Mouse (Mus musculus) cerebellum, adult 9-11 months (tissue): ENCODE measurements at regions not wholly inside any gene's neighbourhood (a gene's known extent, or its start where the extent isn't known, plus 50 kb on each side); places are given as distances from the start of the nearest gene placed in this dataset.
A peak's percentile ranks its signal among the peaks of the same experiment; 100 is the strongest.
"Not testable (repeated sequence)": the region's sequence is repeated elsewhere in the genome, so short reads cannot be mapped to it uniquely, and the experiment has no call there.

Source experiments
- DNase-seq: peaks from one replicate; pipeline ENCODE4 v3.0.0; 2022

- DNase-seq, result no peak
Observed at GRCm38 (mm10) chr15:91916946-91917345, 78.9 kb downstream of the Smgc start.

GRCm38 (mm10) chr15:91917877-91918276, 79.8 kb downstream of the Smgc start:
- DNase-seq, result peak; percentile 38

- no peak for DNase-seq
Observed at GRCm38 (mm10) chr15:91924542-91924941, 86.5 kb downstream of the Smgc start.

GRCm38 (mm10) chr15:91927492-91927891, 89.4 kb downstream of the Smgc start:
- no peak for DNase-seq

GRCm38 (mm10) chr15:91928511-91928910, 90.4 kb downstream of the Smgc start:
- DNase-seq, result no peak

GRCm38 (mm10) chr15:91957273-91957672, 93.7 kb upstream of the Cntn1 start:
- DNase-seq, result no peak

GRCm38 (mm10) chr15:91965172-91965571, 85.8 kb upstream of the Cntn1 start:
- no peak for DNase-seq

- DNase-seq, result peak; percentile 55
Observed at GRCm38 (mm10) chr15:91969378-91969777, 81.6 kb upstream of the Cntn1 start.

GRCm38 (mm10) chr15:91971411-91971810, 79.6 kb upstream of the Cntn1 start:
- no peak for DNase-seq

GRCm38 (mm10) chr15:91971846-91972245, 79.1 kb upstream of the Cntn1 start:
- DNase-seq, result no peak

GRCm38 (mm10) chr15:91975606-91976005, 75.4 kb upstream of the Cntn1 start:
- DNase-seq, result no peak

- DNase-seq, result not testable (repeated sequence)
Observed at GRCm38 (mm10) chr15:91983186-91983585, 67.8 kb upstream of the Cntn1 start.

- DNase-seq, result peak; percentile 66
Observed at GRCm38 (mm10) chr15:92000086-92000485, 50.9 kb upstream of the Cntn1 start.
